Mouse (Mus musculus): ENCODE measurements around the gene Hoga1. TPM values are rescaled to one million over a fixed set of nuclear protein-coding genes. Genes with fewer than 3 reads are reported as not detected.
"Not testable (repeated sequence)": the region's sequence is repeated elsewhere in the genome, so short reads cannot be mapped to it uniquely, and the experiment has no call there.

Hoga1 gene
- polyA plus RNA-seq, 1 experiment from 2014 or later = 1.7 TPM

- Histone ChIP-seq H3K36me3 (peaks cover 23% of the 10 kb centered on the region), H3K27me3 (no peaks in the 10 kb centered on the region), H3K9ac (no peak overlapping the region), H3K4me2 (replicated peaks) (no peak overlapping the region), H3K4me1 (no peaks in the 10 kb centered on the region), H3K4me3 (replicated peaks) (no peak overlapping the region), H3K9me3 (replicated peaks) (no peaks in the 10 kb centered on the region), H3K27ac (replicated peaks) (no peak overlapping the region)
- WGBS = 78% methylated on average over 7 of the region's 7 CpGs
- ATAC-seq (ENCODE audit: insufficient number of reproducible peaks, low FRiP score, low TSS enrichment, low read depth) = no peak
Observed at GRCm38 (mm10) chr19:42072802-42073201, 27.4 kb downstream of the Hoga1 start.

GRCm38 (mm10) chr19:42075051-42075450, 29.6 kb downstream of the Hoga1 start:
- ATAC-seq (ENCODE audit: insufficient number of reproducible peaks, low FRiP score, low TSS enrichment, low read depth) = no peak; the same call in 1 of the 2 replicates
- Histone ChIP-seq H3K27ac (replicated peaks) (no peak overlapping the region), H3K9me3 (replicated peaks) (no peaks in the 10 kb centered on the region), H3K4me1 (no peaks in the 10 kb centered on the region), H3K27me3 (no peaks in the 10 kb centered on the region), H3K36me3 (peaks cover 26% of the 10 kb centered on the region), H3K9ac (no peak overlapping the region), H3K4me2 (replicated peaks) (no peak overlapping the region), H3K4me3 (replicated peaks) (no peak overlapping the region)
- 87% methylated on average over 2 of the region's 2 CpGs for WGBS

- Histone ChIP-seq H3K4me1 (no peaks in the 10 kb centered on the region), H3K9me3 (replicated peaks) (no peaks in the 10 kb centered on the region), H3K27me3 (no peaks in the 10 kb centered on the region), H3K4me2 (replicated peaks) (no peak overlapping the region), H3K9ac (no peak overlapping the region), H3K36me3 (peaks cover 26% of the 10 kb centered on the region), H3K27ac (replicated peaks) (no peak overlapping the region), H3K4me3 (replicated peaks) (no peak overlapping the region)
- 89% methylated on average over 16 of the region's 16 CpGs for WGBS
- no peak for ATAC-seq (ENCODE audit: insufficient number of reproducible peaks, low FRiP score, low TSS enrichment, low read depth)
Observed at GRCm38 (mm10) chr19:42075992-42076391, 30.6 kb downstream of the Hoga1 start.

- no peak overlapping the region for H3K9ac ChIP-seq
- H3K36me3 ChIP-seq = peaks cover 26% of the 10 kb centered on the region
- ATAC-seq (ENCODE audit: insufficient number of reproducible peaks, low FRiP score, low TSS enrichment, low read depth) = no peak
- H3K4me3 ChIP-seq (replicated peaks) = no peak overlapping the region
- no peak overlapping the region for H3K27ac ChIP-seq (replicated peaks)
- no peaks in the 10 kb centered on the region for H3K27me3 ChIP-seq
- H3K4me2 ChIP-seq (replicated peaks) = no peak overlapping the region
- H3K9me3 ChIP-seq (replicated peaks) = no peaks in the 10 kb centered on the region
- H3K4me1 ChIP-seq = no peaks in the 10 kb centered on the region
- 93% methylated on average over 8 of the region's 8 CpGs for WGBS
Observed at GRCm38 (mm10) chr19:42078566-42078965, 33.2 kb downstream of the Hoga1 start.

GRCm38 (mm10) chr19:42079006-42079405, 33.6 kb downstream of the Hoga1 start:
- no peaks in the 10 kb centered on the region for H3K4me1 ChIP-seq
- H3K27me3 ChIP-seq = no peaks in the 10 kb centered on the region
- no peak overlapping the region for H3K4me3 ChIP-seq (replicated peaks)
- no peaks in the 10 kb centered on the region for H3K9me3 ChIP-seq (replicated peaks)
- WGBS = 92% methylated on average over 12 of the region's 12 CpGs
- H3K27ac ChIP-seq (replicated peaks) = no peak overlapping the region
- no peak overlapping the region for H3K4me2 ChIP-seq (replicated peaks)
- no peak overlapping the region for H3K9ac ChIP-seq
- H3K36me3 ChIP-seq = peaks cover 26% of the 10 kb centered on the region
- ATAC-seq (ENCODE audit: insufficient number of reproducible peaks, low FRiP score, low TSS enrichment, low read depth) = no peak

GRCm38 (mm10) chr19:42079950-42080349, 34.5 kb downstream of the Hoga1 start:
- Histone ChIP-seq H3K9me3 (replicated peaks) (no peaks in the 10 kb centered on the region), H3K27ac (replicated peaks) (no peak overlapping the region), H3K36me3 (peaks cover 21% of the 10 kb centered on the region), H3K4me1 (no peaks in the 10 kb centered on the region), H3K9ac (no peak overlapping the region), H3K27me3 (no peaks in the 10 kb centered on the region), H3K4me3 (replicated peaks) (no peak overlapping the region), H3K4me2 (replicated peaks) (no peak overlapping the region)
- no peak for ATAC-seq (ENCODE audit: insufficient number of reproducible peaks, low FRiP score, low TSS enrichment, low read depth)
- 67% methylated on average over 5 of the region's 5 CpGs for WGBS

- peaks cover 16% of the 10 kb centered on the region for H3K36me3 ChIP-seq
- H3K4me2 ChIP-seq (replicated peaks) = no peak overlapping the region
- peaks cover 1% of the 10 kb centered on the region for H3K4me1 ChIP-seq
- no peak overlapping the region for H3K4me3 ChIP-seq (replicated peaks)
- no peaks in the 10 kb centered on the region for H3K27me3 ChIP-seq
- no peak overlapping the region for H3K27ac ChIP-seq (replicated peaks)
- no peak overlapping the region for H3K9ac ChIP-seq
- ATAC-seq (ENCODE audit: insufficient number of reproducible peaks, low FRiP score, low TSS enrichment, low read depth) = no peak
- no peaks in the 10 kb centered on the region for H3K9me3 ChIP-seq (replicated peaks)
- 85% methylated on average over 11 of the region's 11 CpGs for WGBS
Observed at GRCm38 (mm10) chr19:42080469-42080868, 35.1 kb downstream of the Hoga1 start.

- not testable (repeated sequence) for H3K27me3 ChIP-seq; H3K4me2 ChIP-seq (replicated peaks); H3K27ac ChIP-seq (replicated peaks); H3K4me3 ChIP-seq (replicated peaks); H3K9ac ChIP-seq; H3K4me1 ChIP-seq; H3K36me3 ChIP-seq; ATAC-seq (ENCODE audit: insufficient number of reproducible peaks, low FRiP score, low TSS enrichment, low read depth); H3K9me3 ChIP-seq (replicated peaks)
- 91% methylated on average over 5 of the region's 5 CpGs for WGBS
Observed at GRCm38 (mm10) chr19:42081613-42082012, 36.2 kb downstream of the Hoga1 start.

- 5% methylated on average over 10 of the region's 10 CpGs for WGBS
- peak overlapping the region; percentile 74 for H3K4me3 ChIP-seq (replicated peaks)
- no peaks in the 10 kb centered on the region for H3K36me3 ChIP-seq
- H3K4me1 ChIP-seq = peaks cover 12% of the 10 kb centered on the region
- no peaks in the 10 kb centered on the region for H3K27me3 ChIP-seq
- ATAC-seq (ENCODE audit: insufficient number of reproducible peaks, low FRiP score, low TSS enrichment, low read depth) = no peak
- peak overlapping the region; percentile 90 for H3K4me2 ChIP-seq (replicated peaks)
- H3K27ac ChIP-seq (replicated peaks) = no peak overlapping the region
- peak overlapping the region; percentile 51 for H3K9ac ChIP-seq
- no peaks in the 10 kb centered on the region for H3K9me3 ChIP-seq (replicated peaks)
Observed at GRCm38 (mm10) chr19:42085690-42086089, 40.3 kb downstream of the Hoga1 start.

GRCm38 (mm10) chr19:42086166-42086565, 40.8 kb downstream of the Hoga1 start, which contains the start of gene Morn4:
Gene Morn4, minus strand, starts transcription at chr19:42086357.
- ATAC-seq (ENCODE audit: insufficient number of reproducible peaks, low FRiP score, low TSS enrichment, low read depth) = peak; percentile 77
- Histone ChIP-seq H3K27ac (replicated peaks) (no peak within 1 kb of the TSS), H3K4me2 (replicated peaks) (peak within 1 kb of the TSS; percentile 90), H3K9me3 (replicated peaks) (no peaks in the 10 kb centered on the region), H3K9ac (peak within 1 kb of the TSS; percentile 51), H3K36me3 (no peaks in the 10 kb centered on the region), H3K4me1 (peaks cover 15% of the 10 kb centered on the region), H3K27me3 (no peaks in the 10 kb centered on the region), H3K4me3 (replicated peaks) (peak within 1 kb of the TSS; percentile 74)
- WGBS = 0% methylated on average over 21 of the region's 21 CpGs

GRCm38 (mm10) chr19:42089103-42089747, 43.8 kb downstream of the Hoga1 start:
- Histone ChIP-seq H3K9ac (no peak overlapping the region), H3K4me1 (peaks cover 25% of the 10 kb centered on the region), H3K27me3 (no peaks in the 10 kb centered on the region), H3K4me2 (replicated peaks) (peak overlapping the region; percentile 67), H3K36me3 (0 out of 2 replicates have a peak, but pooled peaks cover 10% of the 10 kb centered on the region), H3K4me3 (replicated peaks) (peak overlapping the region; percentile 96), H3K27ac (replicated peaks) (peak overlapping the region; percentile 92), H3K9me3 (replicated peaks) (no peaks in the 10 kb centered on the region)
- no peak for ATAC-seq (ENCODE audit: insufficient number of reproducible peaks, low FRiP score, low TSS enrichment, low read depth)
- WGBS = 18% methylated on average over 14 of the region's 14 CpGs
